ENCODE assay signal across 8 mouse cellular contexts in genomic region chr7:44350957-44351711, GRCm38 (mm10). TPM values are rescaled to one million over a fixed set of nuclear protein-coding genes. Genes with fewer than 3 reads are reported as not detected.
A peak's percentile ranks its signal among the peaks of the same experiment; 100 is the strongest.
DNase-seq lines count a peak whose midpoint lies in the region; ATAC-seq and TF ChIP-seq lines count a peak whose summit lies in the region.

No protein-coding gene starts in this region.

- TF ChIP-seq CTCF in C2C12 (IDR thresholded peaks at IDR 0.05; ENCODE audit: control insufficient read depth, insufficient read depth, insufficient read length): peak; percentile 44
- TF ChIP-seq CTCF in liver, adult 2 months (IDR thresholded peaks at IDR 0.05; ENCODE audit: low read depth, low read length): peak; percentile 60

- H3K9ac ChIP-seq in embryonic facial prominence, embryonic 13.5 days: peak overlapping the region; percentile 58
- peak overlapping the region; percentile 51 for H3K9ac ChIP-seq in kidney, embryonic 14.5 days (ENCODE audit: low read depth, low read length)
- H3K9ac ChIP-seq in liver, adult 2 months (ENCODE audit: low read depth, low read length): no peak overlapping the region

- DNase-seq in adrenal gland, postnatal 4 days (ENCODE audit: low spot score in 2 of 2): peak; percentile 53 to 62
- DNase-seq in heart, embryonic 10.5 days (ENCODE audit: low spot score): peak; percentile 92
- DNase-seq in liver, adult 2 months (ENCODE audit: extremely low read depth, low read depth, low spot score): peak; percentile 57
- DNase-seq in spleen, postnatal 36 days (ENCODE audit: low spot score in 2 of 2): peak; percentile 63 to 76

- H3K79me2 ChIP-seq in C2C12 (ENCODE audit: control insufficient read depth, insufficient read depth): no peaks in the 10 kb centered on the region
- H3K79me2 ChIP-seq in liver, adult 2 months (ENCODE audit: control insufficient read depth, insufficient read depth, low read length): no peaks in the 10 kb centered on the region

- ATAC-seq in embryonic facial prominence, embryonic 13.5 days (ENCODE audit: insufficient number of reproducible peaks, insufficient read depth, low FRiP score, low TSS enrichment, low read depth): no peak
- peak; percentile 47 for ATAC-seq in kidney, embryonic 14.5 days (ENCODE audit: low FRiP score, low TSS enrichment)
- ATAC-seq in monocyte, adult 5-6 weeks (replicated peaks; ENCODE audit: insufficient number of reproducible peaks, low FRiP score, low TSS enrichment, poor library complexity, severe bottlenecking): peak; percentile 59; the same call in 1 of the 2 replicates

- H3K79me3 ChIP-seq in C2C12 (ENCODE audit: low read depth): no peaks in the 10 kb centered on the region

- H3K4me1 ChIP-seq in embryonic facial prominence, embryonic 13.5 days: peaks cover 42% of the 10 kb centered on the region
- H3K4me1 ChIP-seq in heart, embryonic 10.5 days: peaks cover 32% of the 10 kb centered on the region
- peaks cover 16% of the 10 kb centered on the region for H3K4me1 ChIP-seq in kidney, embryonic 14.5 days (ENCODE audit: control insufficient read depth, insufficient read depth, low read length)
- H3K4me1 ChIP-seq in liver, adult 2 months (ENCODE audit: control insufficient read depth, insufficient read depth, low read length): no peaks in the 10 kb centered on the region

- TF ChIP-seq POLR2A in liver, adult 2 months (IDR thresholded peaks at IDR 0.05; ENCODE audit: extremely low read depth, insufficient read depth, low read length): no peak

- H3K36me3 ChIP-seq in C2C12 (ENCODE audit: control insufficient read depth, insufficient read depth): no peaks in the 10 kb centered on the region
- H3K36me3 ChIP-seq in embryonic facial prominence, embryonic 13.5 days: peaks cover 2% of the 10 kb centered on the region; the same call in 1 of the 2 replicates
- H3K36me3 ChIP-seq in heart, embryonic 10.5 days: no peaks in the 10 kb centered on the region
- no peaks in the 10 kb centered on the region for H3K36me3 ChIP-seq in kidney, embryonic 14.5 days (ENCODE audit: control insufficient read depth, insufficient read depth, low read length)
- H3K36me3 ChIP-seq in liver, adult 2 months (ENCODE audit: control insufficient read depth, insufficient read depth, low read length): no peaks in the 10 kb centered on the region

- H3ac ChIP-seq in C2C12 (ENCODE audit: control insufficient read depth, insufficient read length, low read depth): no peak overlapping the region

- no peak overlapping the region for H3K27ac ChIP-seq in embryonic facial prominence, embryonic 13.5 days
- H3K27ac ChIP-seq in heart, embryonic 10.5 days: peak overlapping the region; percentile 44; the same call in 1 of the 2 replicates
- H3K27ac ChIP-seq in kidney, embryonic 14.5 days (ENCODE audit: low read depth, low read length): no peak overlapping the region; the same call in 1 of the 2 replicates
- no peak overlapping the region for H3K27ac ChIP-seq in liver, adult 2 months (replicated peaks; ENCODE audit: insufficient read depth, low read depth, low read length)

- no peaks in the 10 kb centered on the region for H3K9me3 ChIP-seq in embryonic facial prominence, embryonic 13.5 days
- H3K9me3 ChIP-seq in heart, embryonic 10.5 days: no peaks in the 10 kb centered on the region
- no peaks in the 10 kb centered on the region for H3K9me3 ChIP-seq in kidney, embryonic 14.5 days (ENCODE audit: control insufficient read depth, low read length)

- WGBS in embryonic facial prominence, embryonic 13.5 days: 2% methylated on average over 25 of the region's 25 CpGs
- 6% methylated on average over 25 of the region's 25 CpGs for WGBS in heart, embryonic 10.5 days
- 3% methylated on average over 25 of the region's 25 CpGs for WGBS in kidney, embryonic 14.5 days
- 10% methylated on average over 25 of the region's 25 CpGs for WGBS in liver, adult 2 months

- peak overlapping the region; percentile 55 for H3K4me2 ChIP-seq in embryonic facial prominence, embryonic 13.5 days
- H3K4me2 ChIP-seq in kidney, embryonic 14.5 days (replicated peaks; ENCODE audit: low read depth, low read length): peak overlapping the region; percentile 46

- peaks cover 91% of the 10 kb centered on the region for H3K27me3 ChIP-seq in C2C12 (ENCODE audit: control insufficient read depth, insufficient read depth, insufficient read length)
- peaks cover 91% of the 10 kb centered on the region for H3K27me3 ChIP-seq in embryonic facial prominence, embryonic 13.5 days
- H3K27me3 ChIP-seq in heart, embryonic 10.5 days (ENCODE audit: insufficient read depth, poor library complexity, severe bottlenecking): peaks cover 98% of the 10 kb centered on the region
- peaks cover 71% of the 10 kb centered on the region for H3K27me3 ChIP-seq in kidney, embryonic 14.5 days (ENCODE audit: control insufficient read depth, insufficient read depth, low read length)
- peaks cover 28% of the 10 kb centered on the region for H3K27me3 ChIP-seq in liver, adult 2 months (ENCODE audit: control insufficient read depth, insufficient read depth, low read length)

- H3K4me3 ChIP-seq in C2C12 (ENCODE audit: insufficient read depth, poor library complexity, severe bottlenecking): no peak overlapping the region
- H3K4me3 ChIP-seq in embryonic facial prominence, embryonic 13.5 days: peak overlapping the region; percentile 26
- H3K4me3 ChIP-seq in heart, embryonic 10.5 days: peak overlapping the region; percentile 47
- H3K4me3 ChIP-seq in kidney, embryonic 14.5 days (ENCODE audit: low read length): peak overlapping the region; percentile 29
- H3K4me3 ChIP-seq in liver, adult 2 months (ENCODE audit: insufficient read depth, low read depth, low read length): no peak overlapping the region

TF ChIP-seq in C2C12, 6 proteins besides CTCF, POLR2A, EP300 and RAD21:
- TF ChIP-seq CEBPB (IDR thresholded peaks at IDR 0.05; ENCODE audit: low read depth) (no peak), MYOD1 (IDR thresholded peaks at IDR 0.05; ENCODE audit: control insufficient read depth, insufficient read length, low read depth) (no peak), USF1 (IDR thresholded peaks at IDR 0.05; ENCODE audit: low read depth) (no peak), MYOG (IDR thresholded peaks at IDR 0.05; ENCODE audit: control insufficient read depth, extremely low read depth, insufficient read length) (no peak), FOSL1 (IDR thresholded peaks at IDR 0.05; ENCODE audit: insufficient read depth, low read length, poor library complexity, severe bottlenecking) (no peak), MAX (IDR thresholded peaks at IDR 0.05) (no peak)

RNA-seq across cellular contexts. Expression of gene Syt3, which starts 32.8 kb away (rescaled TPM):
- polyA plus RNA-seq in C2C12 (2012; fragmentation: generic; extraction: Trizol): not detected
- 1 to 10 TPM; 3.6 to 4.4 TPM for total RNA-seq in adrenal gland, postnatal 4 days (2021)
- polyA plus RNA-seq in embryonic facial prominence, embryonic 13.5 days (2015; fragmentation: Nextera tagmentation; extraction: Ambion mirVana): 4.1 and 4.9 TPM in 2 replicates
- polyA plus RNA-seq in heart, embryonic 10.5 days (2016; fragmentation: Nextera tagmentation; extraction: Ambion mirVana): 0.74 and 0.78 TPM in 2 replicates
- 1.4 and 2.3 TPM in 2 replicates for polyA plus RNA-seq in kidney, embryonic 14.5 days (2014; fragmentation: Nextera tagmentation; extraction: Ambion mirVana)
- 1.4 and 2.6 TPM in 2 replicates for total RNA-seq in liver, adult 2 months (2014; rRNA removed)
- 4.9 and 7.1 TPM in 2 replicates for polyA plus RNA-seq in liver, adult 2 months (2012; rRNA removed)
- total RNA-seq in monocyte, adult 5-6 weeks (2017): not detected in 3 replicates

RNA-seq across cellular contexts. Expression of gene 1700008O03Rik, which starts 34.5 kb away (rescaled TPM):
- polyA plus RNA-seq in C2C12 (2012; fragmentation: generic; extraction: Trizol): 0.11 TPM
- 1 to 10 TPM; 1.0 to 2.0 TPM for total RNA-seq in adrenal gland, postnatal 4 days (2021)
- polyA plus RNA-seq in embryonic facial prominence, embryonic 13.5 days (2015; fragmentation: Nextera tagmentation; extraction: Ambion mirVana): 0.19 and 1.4 TPM in 2 replicates
- polyA plus RNA-seq in heart, embryonic 10.5 days (2016; fragmentation: Nextera tagmentation; extraction: Ambion mirVana): 0.49 and 0.83 TPM in 2 replicates
- polyA plus RNA-seq in kidney, embryonic 14.5 days (2014; fragmentation: Nextera tagmentation; extraction: Ambion mirVana): 1.0 and 1.5 TPM in 2 replicates
- not detected in 2 replicates for total RNA-seq in liver, adult 2 months (2014; rRNA removed)
- 0.22 and 0.27 TPM in 2 replicates for polyA plus RNA-seq in liver, adult 2 months (2012; rRNA removed)
- 3.5 TPM in 1 of 3 replicates, not detected in the others for total RNA-seq in monocyte, adult 5-6 weeks (2017)

RNA-seq across cellular contexts. Expression of gene Shank1, which starts 41.1 kb away (rescaled TPM):
- under 0.01 TPM for polyA plus RNA-seq in C2C12 (2012; fragmentation: generic; extraction: Trizol)
- 10 to 100 TPM; 12.0 to 16.9 TPM for total RNA-seq in adrenal gland, postnatal 4 days (2021)
- polyA plus RNA-seq in embryonic facial prominence, embryonic 13.5 days (2015; fragmentation: Nextera tagmentation; extraction: Ambion mirVana): 5.5 and 6.8 TPM in 2 replicates
- polyA plus RNA-seq in heart, embryonic 10.5 days (2016; fragmentation: Nextera tagmentation; extraction: Ambion mirVana): 0.47 and 0.84 TPM in 2 replicates
- 1.3 and 1.9 TPM in 2 replicates for polyA plus RNA-seq in kidney, embryonic 14.5 days (2014; fragmentation: Nextera tagmentation; extraction: Ambion mirVana)
- under 0.01 TPM in 1 of 2 replicates, not detected in the other for total RNA-seq in liver, adult 2 months (2014; rRNA removed)
- 0.04 and 0.06 TPM in 2 replicates for polyA plus RNA-seq in liver, adult 2 months (2012; rRNA removed)
- 0.19 to 1.2 TPM in 2 of 3 replicates, not detected in the other for total RNA-seq in monocyte, adult 5-6 weeks (2017)

RNA-seq across cellular contexts. Expression of gene Clec11a, which starts 44.4 kb away (rescaled TPM):
- polyA plus RNA-seq in C2C12 (2012; fragmentation: generic; extraction: Trizol): 0.30 TPM
- 1 to 10 TPM; 6.0 to 7.1 TPM for total RNA-seq in adrenal gland, postnatal 4 days (2021)
- 9.1 and 11.9 TPM in 2 replicates for polyA plus RNA-seq in embryonic facial prominence, embryonic 13.5 days (2015; fragmentation: Nextera tagmentation; extraction: Ambion mirVana)
- polyA plus RNA-seq in heart, embryonic 10.5 days (2016; fragmentation: Nextera tagmentation; extraction: Ambion mirVana): 0.60 and 1.2 TPM in 2 replicates
- 3.4 TPM in 2 replicates for polyA plus RNA-seq in kidney, embryonic 14.5 days (2014; fragmentation: Nextera tagmentation; extraction: Ambion mirVana)
- total RNA-seq in liver, adult 2 months (2014; rRNA removed): 1.3 and 1.9 TPM in 2 replicates
- polyA plus RNA-seq in liver, adult 2 months (2012; rRNA removed): 2.0 and 2.4 TPM in 2 replicates
- total RNA-seq in monocyte, adult 5-6 weeks (2017): 0.49 to 1.6 TPM (median 0.85 TPM) in 3 replicates

Comparison
In these comparisons a context has a peak if more than half of its experiments do, and no peak if none do; other contexts are left out.
1. H3K4me3 ChIP-seq: peak in embryonic facial prominence, embryonic 13.5 days (single experiment), heart, embryonic 10.5 days (single experiment) and kidney, embryonic 14.5 days (single experiment); none in C2C12 (single experiment) and liver, adult 2 months (single experiment).
2. Peak in every context shown above with its lines, with median percentiles within 50 percentile points of each other: DNase-seq.